Mouse (Mus musculus) C2C12 (cell line): ENCODE measurements at regions not wholly inside any gene's neighbourhood (a gene's known extent, or its start where the extent isn't known, plus 50 kb on each side); places are given as distances from the start of the nearest gene placed in this dataset.

Source experiments
- CTCF ChIP-seq: IDR thresholded peaks from one replicate; pipeline ENCODE4 v1.5.1; 2011; ENCODE audit not compliant: control insufficient read depth, insufficient read depth, insufficient read length
- USF1 ChIP-seq: IDR thresholded peaks from one replicate; pipeline ENCODE4 v1.6.1; 2011; ENCODE audit warnings: low read depth, mild to moderate bottlenecking, control low read depth, moderate library complexity

DNA sequence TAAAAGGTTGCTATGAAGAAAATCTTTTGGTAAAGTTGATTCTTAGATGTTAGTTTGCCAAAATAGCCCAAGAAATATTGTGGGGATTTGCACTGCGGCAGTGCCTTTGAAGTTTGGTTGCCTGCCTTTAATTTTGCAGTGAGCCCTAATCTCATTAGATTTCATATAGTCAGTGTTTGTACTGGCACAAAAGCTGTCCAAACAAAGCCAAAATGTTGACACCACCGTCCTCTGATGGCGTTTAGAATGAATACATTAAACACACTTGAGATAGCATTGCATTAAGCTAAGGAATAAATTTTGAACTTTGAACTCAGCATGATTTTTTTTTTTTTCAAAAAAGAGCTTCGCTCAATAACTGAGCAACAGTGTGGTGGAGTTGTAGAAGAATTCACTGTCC, 51.9 kb upstream of the Gm5148 start:
- TF ChIP-seq CTCF (no peak), USF1 (no peak)
